In the genomic region with DNA sequence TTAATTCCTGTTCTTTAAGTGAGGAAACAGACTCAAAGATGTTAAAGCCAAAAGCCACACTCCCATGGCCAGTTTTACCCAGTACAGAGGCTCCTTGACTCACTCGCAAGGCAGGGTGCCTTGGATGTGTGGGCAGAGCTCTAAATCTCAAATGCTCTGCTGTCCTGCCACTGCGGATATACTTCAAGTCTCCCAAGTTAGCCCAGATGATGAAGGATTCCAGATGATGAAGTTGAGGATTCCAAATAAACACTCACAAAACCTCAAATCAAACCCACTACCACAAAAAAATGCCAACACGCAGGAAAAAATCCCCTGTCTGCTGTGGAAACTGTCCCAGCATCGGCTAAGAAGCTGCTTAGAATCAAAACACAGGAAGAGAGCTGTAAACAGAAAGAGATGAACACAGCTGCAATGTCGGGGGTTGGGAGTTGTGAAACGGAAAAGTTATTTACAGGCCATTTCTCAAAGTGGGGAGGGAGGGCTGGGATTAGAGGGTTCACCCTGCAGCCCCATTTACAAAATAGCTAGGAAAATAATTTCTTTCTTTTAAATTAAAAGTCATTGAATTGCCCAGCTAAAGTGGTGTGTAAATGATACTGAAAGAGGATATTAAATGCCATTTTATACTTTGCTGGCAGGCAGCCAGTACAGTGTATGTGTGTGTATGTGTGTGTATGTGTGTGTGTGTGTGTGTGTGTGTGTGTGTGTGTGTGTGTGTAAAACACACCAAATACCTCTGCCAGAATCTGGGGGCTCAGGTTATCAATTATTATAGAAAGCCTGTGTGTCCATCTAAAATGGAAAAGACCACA, we compare ENCODE assay signal across 9 mouse cellular contexts.
DNase-seq lines count a peak whose midpoint lies in the region; ATAC-seq lines count a peak whose summit lies in the region.
"Had no signal": no experiment of that assay in that cellular context is flagged by ENCODE, and none has a peak within 500 bp of the region (broad histone marks: within the 10 kb centered on the region; RNA-seq: fewer than 3 reads in every experiment).

No protein-coding gene starts in this region.

- 0 out of 2 replicates have a peak overlapping the region, but pooled peaks have one; percentile 7 for H3K4me2 ChIP-seq in heart, embryonic 14.5 days (ENCODE audit: low read length)
- H3K4me2 ChIP-seq in heart, embryonic 12.5 days = no peak overlapping the region

- no peaks in the 10 kb centered on the region for H3K9me3 ChIP-seq in heart, embryonic 14.5 days (ENCODE audit: control insufficient read depth, low read length)
- no peaks in the 10 kb centered on the region; the same call in 1 of the 2 replicates for H3K9me3 ChIP-seq in heart, embryonic 12.5 days (replicated peaks)
- no peaks in the 10 kb centered on the region for H3K9me3 ChIP-seq in midbrain, embryonic 10.5 days (replicated peaks)

- H3K4me1 ChIP-seq in heart, embryonic 14.5 days (ENCODE audit: control insufficient read depth in 2 of 2, insufficient read depth in 2 of 2, low read length in 2 of 2) = peaks cover 4 to 22% of the 10 kb centered on the region in 2 experiments; a peak in 3 of 4 replicates
- H3K4me1 ChIP-seq in heart, embryonic 12.5 days (replicated peaks) = peaks cover 24% of the 10 kb centered on the region
- peaks cover 55% of the 10 kb centered on the region for H3K4me1 ChIP-seq in midbrain, embryonic 10.5 days

- H3K36me3 ChIP-seq in heart, embryonic 14.5 days (ENCODE audit: control insufficient read depth, insufficient read depth, low read length) = no peaks in the 10 kb centered on the region
- H3K36me3 ChIP-seq in heart, embryonic 12.5 days = no peaks in the 10 kb centered on the region
- no peaks in the 10 kb centered on the region for H3K36me3 ChIP-seq in midbrain, embryonic 10.5 days

- 29% methylated on average over 6 of the region's 6 CpGs for WGBS in heart, embryonic 14.5 days
- 33% methylated on average over 6 of the region's 6 CpGs for WGBS in heart, embryonic 12.5 days
- WGBS in midbrain, embryonic 10.5 days = 45% methylated on average over 6 of the region's 6 CpGs

- H3K9ac ChIP-seq in heart, embryonic 14.5 days (ENCODE audit: low read length) = no peak overlapping the region
- no peak overlapping the region for H3K9ac ChIP-seq in heart, embryonic 12.5 days

- intact Hi-C loops in left cerebral cortex, postnatal 10 days (cut with DNase I) = no loop called here

- DNase-seq in A20 (ENCODE audit: low read depth, low spot score) = peak; percentile 32
- DNase-seq in midbrain, embryonic 10.5 days (ENCODE audit: low spot score) = no peak
- no peak for DNase-seq in left cerebral cortex, postnatal 10 days (ENCODE audit: extremely low spot score in 1 of 2, low spot score in 2 of 2)
- DNase-seq in embryo, embryonic 9.5 days (ENCODE audit: extremely low spot score) = no peak
- DNase-seq: kidney, postnatal 25 days had no signal

- no peaks in the 10 kb centered on the region for H3K27me3 ChIP-seq in heart, embryonic 14.5 days (ENCODE audit: control insufficient read depth, insufficient read depth, low read length)
- no peaks in the 10 kb centered on the region for H3K27me3 ChIP-seq in heart, embryonic 12.5 days (replicated peaks)
- no peaks in the 10 kb centered on the region for H3K27me3 ChIP-seq in midbrain, embryonic 10.5 days (ENCODE audit: low read depth, poor library complexity, severe bottlenecking)

- H3K4me3 ChIP-seq in heart, embryonic 14.5 days (ENCODE audit: control insufficient read depth in 1 of 2, insufficient read depth in 1 of 2, low read depth in 1 of 2, low read length in 2 of 2) = no peak overlapping the region
- H3K4me3 ChIP-seq in heart, embryonic 12.5 days = no peak overlapping the region
- H3K4me3 ChIP-seq in midbrain, embryonic 10.5 days = no peak overlapping the region

- H3K27ac ChIP-seq in heart, embryonic 14.5 days (replicated peaks in 1 of 2; ENCODE audit: control insufficient read depth in 1 of 2, insufficient read depth in 1 of 2, low read depth in 2 of 2, low read length in 2 of 2) = 0 out of 4 replicates have a peak overlapping the region, but pooled peaks of 1 of the 2 experiments have one; percentile 1
- no peak overlapping the region for H3K27ac ChIP-seq in heart, embryonic 12.5 days (ENCODE audit: poor library complexity, severe bottlenecking)
- H3K27ac ChIP-seq in midbrain, embryonic 10.5 days (replicated peaks) = no peak overlapping the region

- ATAC-seq in heart, embryonic 14.5 days (ENCODE audit: insufficient number of reproducible peaks, insufficient read depth, low FRiP score, low read depth) = no peak
- no peak for ATAC-seq in heart, embryonic 12.5 days (ENCODE audit: insufficient number of reproducible peaks, low FRiP score)
- ATAC-seq in inflammation-experienced regulatory T-cells, adult 6 months = peak; percentile 61
- ATAC-seq in megakaryocyte progenitor cell, adult 5-6 weeks (replicated peaks; ENCODE audit: poor library complexity) = peak; percentile 15; the same call in 1 of the 2 replicates

Comparison
In these comparisons a context has a peak if more than half of its experiments do, and no peak if none do; other contexts are left out.
1. ATAC-seq: peak in inflammation-experienced regulatory T-cells, adult 6 months (single experiment) and megakaryocyte progenitor cell, adult 5-6 weeks (single experiment); none in heart, embryonic 14.5 days (single experiment) and heart, embryonic 12.5 days (single experiment).